Mouse (Mus musculus): Measurements from ENCODE around the gene Gm20518.

Gene Gm20518

GRCm38 (mm10) chr16:17839976-17840375, 51.5 kb downstream of the Gm20518 start:
- DNase-seq = no peak

GRCm38 (mm10) chr16:17838051-17838450, 53.4 kb downstream of the Gm20518 start, which contains the start of gene Car15:
TSS of gene Car15 (minus strand) at chr16:17838364.
- DNase-seq = peak; percentile 41 to 65

- peak; percentile 38 to 61 for DNase-seq
These were observed 56.0 kb downstream of the Gm20518 start for GRCm38 (mm10) chr16:17835481-17835880.

GRCm38 (mm10) chr16:17834543-17834942, 56.9 kb downstream of the Gm20518 start:
- no peak for DNase-seq

- no peak for DNase-seq
These were observed 57.6 kb downstream of the Gm20518 start for GRCm38 (mm10) chr16:17833681-17834399.

GRCm38 (mm10) chr16:17833321-17833680, 58.2 kb downstream of the Gm20518 start:
- DNase-seq = no peak

GRCm38 (mm10) chr16:17832821-17833220, 58.6 kb downstream of the Gm20518 start, which contains the start of gene B830017H08Rik:
TSS of gene B830017H08Rik (plus strand) at chr16:17833121.
- DNase-seq = no peak

GRCm38 (mm10) chr16:17831781-17832180, 59.7 kb downstream of the Gm20518 start:
- no peak for DNase-seq

- DNase-seq = peak; percentile 45 to 85
These were observed 60.9 kb downstream of the Gm20518 start for GRCm38 (mm10) chr16:17830385-17831178.

GRCm38 (mm10) chr16:17828867-17829266, 62.6 kb downstream of the Gm20518 start:
- DNase-seq = peak; percentile 74 to 87

- no peak for DNase-seq
These were observed 63.2 kb downstream of the Gm20518 start for GRCm38 (mm10) chr16:17828229-17828628.

- DNase-seq = peak in 1 of 2 experiments; percentile 54
These were observed 65.0 kb downstream of the Gm20518 start for GRCm38 (mm10) chr16:17826500-17826899.

- DNase-seq = no peak
These were observed 74.9 kb downstream of the Gm20518 start for GRCm38 (mm10) chr16:17816528-17816927.

- DNase-seq = peak; percentile 70 to 77
These were observed 75.8 kb downstream of the Gm20518 start for GRCm38 (mm10) chr16:17815411-17816402.

- DNase-seq = peak in 1 of 2 experiments; percentile 30
These were observed 78.3 kb downstream of the Gm20518 start for GRCm38 (mm10) chr16:17813173-17813572.

- peak; percentile 38 to 58 for DNase-seq
These were observed 79.4 kb downstream of the Gm20518 start for GRCm38 (mm10) chr16:17812120-17812519.

- DNase-seq = peak; percentile 38 to 49
These were observed 81.8 kb downstream of the Gm20518 start for GRCm38 (mm10) chr16:17809711-17810110.

- DNase-seq = no peak
These were observed 82.3 kb downstream of the Gm20518 start for GRCm38 (mm10) chr16:17809125-17809524.

GRCm38 (mm10) chr16:17807192-17808009, 84.1 kb downstream of the Gm20518 start:
- peak; percentile 86 to 93 for DNase-seq

- DNase-seq = no peak
These were observed 84.8 kb downstream of the Gm20518 start for GRCm38 (mm10) chr16:17806581-17807191.

GRCm38 (mm10) chr16:17804982-17805381, 86.5 kb downstream of the Gm20518 start:
- no peak for DNase-seq

All from kidney, postnatal 25 days (tissue).